Mouse (Mus musculus): Measurements from ENCODE around the gene Ppip5k2. TPM values are rescaled to one million over a fixed set of nuclear protein-coding genes. Genes with fewer than 3 reads are reported as not detected.

The Ppip5k2 gene
- polyA plus RNA-seq, 1 experiment from 2014 or later, result 44.8 TPM

GRCm38 (mm10) chr1:97659405-97659804 lies 110.8 kb downstream of the Ppip5k2 start:
- Histone ChIP-seq H3K9ac (no peak overlapping the region), H3K4me3 (peak overlapping the region; percentile 96; the same call in 1 of the 2 replicates)
- 71% methylated on average over 7 of the region's 7 CpGs for WGBS

GRCm38 (mm10) chr1:97657786-97658185 lies 112.4 kb downstream of the Ppip5k2 start:
- peaks cover 27% of the 10 kb centered on the region for H3K4me1 ChIP-seq (replicated peaks)
- ATAC-seq (replicated peaks; ENCODE audit: insufficient number of reproducible peaks, insufficient read depth, low FRiP score, low read depth), result no peak
- no peak overlapping the region for H3K27ac ChIP-seq
- no peak overlapping the region for H3K4me3 ChIP-seq
- 81% methylated on average over 2 of the region's 2 CpGs for WGBS
- H3K9me3 ChIP-seq (replicated peaks), result no peaks in the 10 kb centered on the region
- H3K9ac ChIP-seq, result no peak overlapping the region
- no peak overlapping the region for H3K4me2 ChIP-seq
- no peaks in the 10 kb centered on the region for H3K27me3 ChIP-seq
- H3K36me3 ChIP-seq, result no peaks in the 10 kb centered on the region

More at GRCm38 (mm10) chr1:97659405-97659804, 110.8 kb downstream of the Ppip5k2 start:
- Histone ChIP-seq H3K9me3 (replicated peaks) (no peaks in the 10 kb centered on the region), H3K27ac (no peak overlapping the region), H3K27me3 (no peaks in the 10 kb centered on the region), H3K36me3 (no peaks in the 10 kb centered on the region), H3K4me2 (peak overlapping the region; percentile 89; the same call in 1 of the 2 replicates), H3K4me1 (replicated peaks) (peaks cover 25% of the 10 kb centered on the region)
- no peak for ATAC-seq (replicated peaks; ENCODE audit: insufficient number of reproducible peaks, insufficient read depth, low FRiP score, low read depth)

- no peaks in the 10 kb centered on the region for H3K27me3 ChIP-seq
- H3K4me3 ChIP-seq, result no peak overlapping the region
- peaks cover 28% of the 10 kb centered on the region for H3K4me1 ChIP-seq (replicated peaks)
- no peak overlapping the region for H3K4me2 ChIP-seq
- H3K27ac ChIP-seq, result no peak overlapping the region
- no peak overlapping the region for H3K9ac ChIP-seq
- ATAC-seq (replicated peaks; ENCODE audit: insufficient number of reproducible peaks, insufficient read depth, low FRiP score, low read depth), result no peak
- no peaks in the 10 kb centered on the region for H3K36me3 ChIP-seq
- no peaks in the 10 kb centered on the region for H3K9me3 ChIP-seq (replicated peaks)
- WGBS, result 66% methylated on average over 2 of the region's 2 CpGs
These were observed 113.0 kb downstream of the Ppip5k2 start for GRCm38 (mm10) chr1:97657201-97657600.

Other genes starting within 250 kb of the Ppip5k2 start
- 8.6 and 11.0 TPM in 2 replicates for gene D1Ertd622e, start 108.3 kb downstream of the Ppip5k2 start, polyA plus RNA-seq (2015; fragmentation: Nextera tagmentation; extraction: Ambion mirVana)
- 17.0 and 19.7 TPM in 2 replicates for gene Gin1, start 239 bp downstream of the Ppip5k2 start, polyA plus RNA-seq (2015; fragmentation: Nextera tagmentation; extraction: Ambion mirVana)